In the genomic region with DNA sequence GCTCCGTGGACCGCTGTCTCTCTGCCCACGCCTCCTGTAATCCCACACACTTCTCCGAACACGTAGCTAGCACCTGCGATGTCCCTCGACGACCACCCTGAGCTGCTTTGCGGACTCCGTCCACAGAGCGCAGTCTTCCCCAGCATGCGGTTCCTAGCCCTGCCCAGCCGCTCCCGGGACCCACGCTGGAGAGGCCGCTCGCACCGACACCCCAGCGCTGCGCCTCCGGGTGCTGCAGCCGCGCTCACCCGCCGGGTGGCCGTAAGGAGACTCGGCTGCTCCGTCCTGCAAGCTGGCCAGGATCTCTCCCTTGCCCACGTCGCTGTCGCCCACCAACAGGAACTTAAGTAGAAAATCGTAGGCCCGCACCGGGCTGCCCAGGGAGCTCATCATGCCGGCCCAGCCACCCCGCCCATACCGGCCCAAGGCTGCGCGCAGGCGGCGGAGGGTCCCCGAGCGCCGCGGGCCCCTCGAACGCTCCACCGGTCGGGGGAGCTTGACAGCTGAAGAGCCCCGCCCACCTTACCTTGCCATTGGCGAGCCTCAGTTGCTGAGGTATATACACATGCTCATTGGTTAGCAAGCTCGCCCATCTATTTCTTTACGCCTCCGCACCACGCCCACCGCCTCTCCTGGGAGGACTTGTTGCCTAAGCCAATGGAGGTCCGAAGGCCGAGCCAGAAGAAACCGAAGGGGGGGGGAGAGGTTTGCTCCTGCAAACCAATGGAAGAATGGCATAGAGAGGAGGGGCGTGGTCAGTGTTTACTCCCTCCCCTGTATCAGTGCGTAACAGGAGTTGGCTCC, we compare ENCODE assay signal across 8 mouse cellular contexts. TPM values are rescaled to one million over a fixed set of nuclear protein-coding genes. Genes with fewer than 3 reads are reported as not detected.
DNase-seq lines count a peak whose midpoint lies in the region; ATAC-seq lines count a peak whose summit lies in the region.

Gene Rab40b (minus strand): TSS at position 502 of the 804 bp plus-strand sequence.

- H3K4me3 ChIP-seq in embryonic facial prominence, embryonic 12.5 days, result peak within 1 kb of the TSS; percentile 60
- peak within 1 kb of the TSS; percentile 63 for H3K4me3 ChIP-seq in midbrain, embryonic 12.5 days

- WGBS in embryonic facial prominence, embryonic 12.5 days, result 1% methylated on average over 60 of the region's 61 CpGs
- WGBS in midbrain, embryonic 12.5 days, result 1% methylated on average over 61 of the region's 61 CpGs

- H3K27me3 ChIP-seq in embryonic facial prominence, embryonic 12.5 days, result peaks cover 4% of the 10 kb centered on the region; the same call in 1 of the 2 replicates
- peaks cover 29% of the 10 kb centered on the region for H3K27me3 ChIP-seq in midbrain, embryonic 12.5 days

- peaks cover 13% of the 10 kb centered on the region for H3K4me1 ChIP-seq in embryonic facial prominence, embryonic 12.5 days
- peaks cover 6% of the 10 kb centered on the region for H3K4me1 ChIP-seq in midbrain, embryonic 12.5 days

- H3K9me3 ChIP-seq in embryonic facial prominence, embryonic 12.5 days, result no peaks in the 10 kb centered on the region
- no peaks in the 10 kb centered on the region for H3K9me3 ChIP-seq in midbrain, embryonic 12.5 days

- H3K27ac ChIP-seq in embryonic facial prominence, embryonic 12.5 days, result peak within 1 kb of the TSS; percentile 46; the same call in 1 of the 2 replicates
- no peak within 1 kb of the TSS for H3K27ac ChIP-seq in midbrain, embryonic 12.5 days (replicated peaks)

- peak; percentile 57 to 85 for DNase-seq in adrenal gland, postnatal 4 days (ENCODE audit: low spot score in 2 of 2)
- DNase-seq in kidney, adult 11 months, result peak; percentile 97
- peak; percentile 97 for DNase-seq in left cerebral cortex, postnatal 4 days
- DNase-seq in spleen, adult 18-20 months, result peak; percentile 19 to 27

- H3K4me2 ChIP-seq in embryonic facial prominence, embryonic 12.5 days (replicated peaks), result peak within 1 kb of the TSS; percentile 87
- H3K4me2 ChIP-seq in midbrain, embryonic 12.5 days (replicated peaks), result peak within 1 kb of the TSS; percentile 90

- H3K36me3 ChIP-seq in embryonic facial prominence, embryonic 12.5 days, result no peaks in the 10 kb centered on the region
- no peaks in the 10 kb centered on the region for H3K36me3 ChIP-seq in midbrain, embryonic 12.5 days

- peak; percentile 100 for ATAC-seq in embryonic facial prominence, embryonic 12.5 days (ENCODE audit: insufficient number of reproducible peaks, insufficient read depth, low FRiP score, low TSS enrichment)
- ATAC-seq in granulocyte monocyte progenitor cell, adult 5-6 weeks (replicated peaks; ENCODE audit: poor library complexity, severe bottlenecking), result peak; percentile 93
- peak; percentile 98 for ATAC-seq in midbrain, embryonic 12.5 days (ENCODE audit: low FRiP score, low read depth)
- ATAC-seq in inflammation-experienced regulatory T-cells, adult 6 months, result no peak

- peak within 1 kb of the TSS; percentile 59 for H3K9ac ChIP-seq in embryonic facial prominence, embryonic 12.5 days
- H3K9ac ChIP-seq in midbrain, embryonic 12.5 days (replicated peaks), result peak within 1 kb of the TSS; percentile 61

- intact Hi-C loops in left cerebral cortex, postnatal 4 days (cut with DNase I), result no loop called here

RNA-seq across cellular contexts. Expression of gene Rab40b, which starts in this region (rescaled TPM):
- 1 to 10 TPM; 5.5 to 7.7 TPM for total RNA-seq in adrenal gland, postnatal 4 days (2021)
- 7.5 and 8.9 TPM in 2 replicates for polyA plus RNA-seq in embryonic facial prominence, embryonic 12.5 days (2016; fragmentation: Nextera tagmentation; extraction: Ambion mirVana)
- total RNA-seq in granulocyte monocyte progenitor cell, adult 5-6 weeks (2014; fragmentation: Nextera tagmentation), result 0.71 TPM in 1 of 2 replicates, not detected in the other
- not detected in 2 replicates for total RNA-seq in granulocyte monocyte progenitor cell, adult 5-6 weeks (2017)
- total RNA-seq in left cerebral cortex, postnatal 4 days (2021), result 10 to 100 TPM; 13.6 to 16.4 TPM
- 3.1 and 4.2 TPM in 2 replicates for polyA plus RNA-seq in midbrain, embryonic 12.5 days (2016; fragmentation: Nextera tagmentation; extraction: Ambion mirVana)
- under 1 TPM in 1 of 3 experiments, not detected in 2; 0.42 TPM for polyA plus RNA-seq in inflammation-experienced regulatory T-cells, adult 6 months (2017; shearing (Covaris generic))

Comparison
In these comparisons a context has a peak if more than half of its experiments do, and no peak if none do; other contexts are left out.
1. Peak in ATAC-seq in granulocyte monocyte progenitor cell, adult 5-6 weeks; RNA of the gene not detected or under 1 TPM.
2. DNase-seq: peak in every context shown above with its lines; median percentile 97 in kidney, adult 11 months; 97 in left cerebral cortex, postnatal 4 days; 71 in adrenal gland, postnatal 4 days; 23 in spleen, adult 18-20 months.